Mouse (Mus musculus) thymus, adult 2 months (tissue): ENCODE results near the gene Gm28044.

ENCODE experiments used
- CTCF ChIP-seq: fragments of 200-500 bp; IDR thresholded peaks from 2 replicates; pipeline ENCODE4 v1.5.1; 2012; ENCODE audit warnings: mild to moderate bottlenecking, control low read depth, low read length, moderate library complexity, borderline replicate concordance; ENCODE audit not compliant: control insufficient read depth, poor library complexity, insufficient read depth; ENCODE audit errors: extremely low read depth
- POLR2A ChIP-seq: fragments of 200-500 bp; IDR thresholded peaks from 2 replicates; pipeline ENCODE4 v1.6.1; 2012; ENCODE audit warnings: mild to moderate bottlenecking, low read length, control low read depth, moderate library complexity; ENCODE audit not compliant: control insufficient read depth, poor library complexity, insufficient read depth; ENCODE audit errors: extremely low read depth

DNA sequence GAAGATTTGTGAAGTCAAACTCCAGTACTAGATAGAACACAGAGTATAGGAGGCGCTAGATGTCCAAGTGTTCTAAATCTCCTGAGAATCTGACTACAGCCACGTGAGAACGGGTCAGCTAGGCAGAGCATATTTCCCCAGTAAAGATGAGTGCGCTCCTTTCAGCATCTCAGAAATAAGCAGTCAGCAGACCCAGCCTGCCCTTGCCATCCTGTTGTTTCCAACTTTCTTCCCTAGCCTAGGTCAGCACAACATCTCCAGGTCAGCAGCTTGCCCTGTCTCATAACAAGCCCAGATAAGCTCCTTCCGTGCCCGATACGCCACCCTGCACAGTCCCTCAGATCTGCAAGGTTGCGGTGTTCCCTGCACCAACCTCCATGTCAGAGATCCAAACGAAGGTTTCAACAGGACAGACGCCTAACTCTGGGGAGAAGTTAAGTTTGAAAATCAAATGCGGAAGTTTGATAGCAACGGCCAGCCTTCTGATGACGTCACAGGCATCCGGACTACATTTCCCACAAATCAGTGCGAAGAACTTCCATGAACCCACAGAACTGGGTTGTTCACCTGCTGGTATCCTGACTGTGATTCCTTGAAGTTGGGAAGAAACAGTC lies at the start of gene Gm28044, which contains the start of gene Zfp953:
- TF ChIP-seq CTCF, result no peak
- TF ChIP-seq POLR2A, result 0 out of 2 replicates have a peak, but pooled peaks have one; percentile 25
